Mouse (Mus musculus): ENCODE results near the gene C1d.

Gene C1d

DNA sequence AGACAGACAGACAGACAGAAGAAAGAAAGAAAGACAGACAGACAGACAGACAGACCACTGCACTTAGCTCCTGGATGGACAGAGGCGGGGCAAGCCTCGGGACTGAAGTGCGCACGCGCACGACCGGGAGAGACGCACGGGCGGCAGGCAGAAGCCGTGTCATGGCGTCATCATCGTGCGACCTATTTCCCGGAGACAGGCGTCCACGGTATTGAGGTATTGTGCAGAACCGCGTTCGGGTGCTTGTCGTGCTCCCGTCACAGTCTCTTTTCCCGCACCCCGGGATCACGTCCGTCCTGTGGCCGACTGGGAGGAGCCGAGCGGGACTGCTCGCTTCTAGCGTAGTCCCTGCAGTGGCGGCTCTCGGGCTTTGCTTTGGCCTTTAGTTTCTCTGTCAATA lies at the start of gene C1d:
Gene C1d, plus strand, starts transcription at position 137 of the 400 bp plus-strand sequence.
- in situ Hi-C loops (cut with MboI, MseI), result no loop called here

DNA sequence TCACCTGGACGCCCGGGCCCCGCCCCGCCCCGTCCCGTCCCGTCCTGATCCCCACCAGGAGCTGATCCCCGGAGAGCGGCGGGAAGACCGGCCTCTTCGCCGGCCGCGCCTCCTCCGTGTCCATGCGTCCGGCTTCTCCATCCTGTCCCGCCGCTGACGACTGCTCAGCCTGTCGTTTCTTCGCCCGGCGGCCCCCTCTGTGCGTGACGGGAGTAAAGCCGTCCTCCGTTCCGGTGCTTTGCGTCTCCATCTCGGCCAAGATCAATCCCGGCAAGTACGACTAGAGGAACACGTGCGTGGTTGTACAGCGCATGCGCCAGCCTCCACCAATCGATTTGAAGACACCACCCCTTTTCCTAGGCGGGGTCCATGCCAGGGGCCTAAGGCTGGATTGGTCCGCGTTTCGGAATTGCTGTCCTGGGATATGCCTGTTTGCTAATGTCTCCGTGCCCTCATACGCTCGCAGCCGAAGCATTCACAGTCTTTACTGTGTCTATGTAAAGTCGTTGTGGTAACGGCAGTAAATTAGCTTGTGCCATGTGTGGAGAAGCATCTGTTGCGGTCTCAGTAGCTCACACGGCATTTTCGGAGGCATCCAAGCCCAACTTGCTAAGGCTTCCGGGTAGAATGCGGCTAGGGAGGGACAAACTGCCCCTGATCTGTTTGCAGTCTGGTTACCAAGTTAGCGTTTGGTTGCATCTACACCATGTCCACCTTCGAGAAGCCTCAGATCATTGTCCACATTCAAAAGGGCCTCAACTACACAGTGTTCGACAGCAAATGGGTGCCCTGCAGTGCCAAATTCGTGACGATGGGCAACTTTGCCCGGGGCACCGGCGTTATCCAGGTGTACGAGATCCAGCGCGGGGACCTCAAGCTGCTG lies 45.9 kb upstream of the C1d start, which contains the start of gene Pno1:
Gene Pno1, minus strand, starts transcription at position 311 of the 883 bp plus-strand sequence.
- in situ Hi-C loops (cut with MboI, MseI), result loop anchor here (5.0 to 25.0 kb wide), 3 partner anchors 49 to 699 kb away; partner anchors contain the start of gene Sec61g

DNA sequence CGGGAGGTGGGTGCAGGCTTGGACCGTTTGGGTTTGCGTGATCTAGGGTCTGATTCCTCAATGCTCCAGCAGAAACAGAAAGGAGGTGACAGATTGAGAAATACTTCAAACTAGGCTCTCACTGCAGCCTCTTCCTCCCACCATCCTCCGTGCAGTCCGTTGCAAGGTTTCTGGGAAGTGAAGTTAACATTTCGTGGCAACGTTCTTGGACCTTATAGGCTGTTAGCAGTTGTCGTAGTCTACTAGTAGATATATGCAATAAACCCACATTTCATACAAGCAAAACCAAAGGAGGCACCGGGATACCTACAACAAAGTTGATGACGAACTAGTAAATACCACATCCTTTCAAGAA lies 45.3 kb upstream of the C1d start:
- in situ Hi-C loops (cut with MboI, MseI), result loop anchor here (5.0 to 25.0 kb wide), 3 partner anchors 50 to 700 kb away; partner anchors contain the start of gene Sec61g

DNA sequence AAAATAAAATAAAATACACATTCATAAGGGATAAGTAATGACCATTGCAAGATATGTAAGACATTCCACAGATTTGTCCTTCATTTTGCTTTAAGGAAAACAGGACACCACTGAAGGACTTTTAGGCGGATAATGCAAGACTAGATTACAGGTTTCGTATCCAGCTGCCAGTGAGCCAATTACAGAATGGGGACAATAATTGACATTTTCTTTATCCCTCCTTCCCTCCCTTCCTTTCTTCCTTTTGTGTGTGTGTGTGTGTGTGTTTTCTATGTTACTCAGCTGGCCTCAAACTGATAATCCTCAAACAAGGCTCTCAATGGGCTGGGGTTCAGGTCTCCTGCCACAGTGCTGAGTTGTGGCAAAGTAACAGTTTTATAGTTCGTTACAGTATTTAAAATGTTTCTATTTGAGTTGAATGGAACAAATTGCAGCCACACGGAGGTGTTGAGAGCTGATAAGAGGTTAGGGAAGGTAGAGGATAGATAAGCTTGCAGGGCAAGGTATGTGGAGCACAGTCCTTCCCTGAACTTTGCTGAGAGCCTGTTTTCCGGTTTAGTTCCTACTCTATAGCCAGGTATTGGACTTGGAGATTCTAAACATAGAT lies 44.4 kb upstream of the C1d start:
- in situ Hi-C loops (cut with MboI, MseI), result loop anchor here (5.0 to 25.0 kb wide), 3 partner anchors 51 to 701 kb away; partner anchors contain the start of gene Sec61g

DNA sequence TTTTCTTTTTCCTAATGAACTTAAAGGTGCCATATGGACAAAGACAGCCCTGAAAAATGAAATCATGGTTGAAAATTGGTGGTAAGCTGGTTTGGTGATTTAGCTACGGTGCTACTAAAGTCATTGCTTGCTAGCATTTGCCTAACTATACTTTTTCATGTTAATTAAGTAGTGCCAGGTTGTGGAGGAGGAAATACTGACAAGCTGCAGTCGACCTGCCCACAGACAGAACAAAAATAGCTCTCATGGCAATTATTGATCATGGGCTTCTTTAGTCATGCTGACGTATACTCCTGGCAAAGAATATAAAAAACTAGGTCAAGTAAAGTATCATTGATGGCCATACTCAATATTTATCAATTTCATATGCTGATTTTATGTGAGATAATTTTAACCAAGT lies 41.9 kb upstream of the C1d start:
- in situ Hi-C loops (cut with MboI, MseI), result loop anchor here (25.0 kb wide), 1 partner anchor 703 kb away; the partner anchor contains the start of gene Sec61g

DNA sequence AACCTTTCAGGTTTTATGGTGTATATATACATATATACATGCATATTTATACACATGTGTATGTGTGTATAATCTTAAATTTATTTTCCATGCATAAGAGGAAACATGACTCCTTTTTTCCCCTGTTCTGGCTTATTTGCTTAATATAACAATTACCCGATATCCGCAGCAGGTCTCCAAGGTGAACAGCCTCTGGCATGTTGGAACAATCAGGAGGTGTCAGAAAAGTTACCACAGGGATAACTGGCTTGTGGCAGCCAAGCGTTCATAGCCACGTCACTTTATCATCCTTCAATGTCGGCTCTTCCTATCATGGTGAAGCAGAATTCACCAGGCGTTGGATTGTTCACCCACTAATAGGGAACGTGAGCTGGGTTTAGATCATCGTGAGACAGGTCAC lies 36.3 kb upstream of the C1d start:
- in situ Hi-C loops (cut with MboI, MseI), result loop anchor here (25.0 kb wide), 1 partner anchor 709 kb away; the partner anchor contains the start of gene Sec61g

DNA sequence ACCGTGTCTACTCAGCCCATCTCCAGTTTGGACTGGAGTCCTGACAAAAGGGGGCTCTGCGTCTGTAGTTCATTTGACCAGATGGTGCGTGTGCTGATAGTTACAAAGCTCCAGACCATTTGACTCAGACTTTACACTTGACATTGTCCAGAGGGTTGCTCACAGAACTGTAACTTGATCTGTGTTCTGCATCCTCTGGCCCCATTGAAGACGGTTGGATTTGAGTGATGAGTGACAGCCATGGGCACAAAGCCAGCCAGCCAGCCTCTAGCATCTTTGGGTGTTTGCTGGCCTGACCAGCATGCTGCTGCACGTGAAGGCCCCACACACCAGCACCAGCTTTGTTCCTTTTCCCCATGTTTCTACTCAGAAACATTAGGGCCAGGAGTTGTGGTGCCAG lies 24.6 kb upstream of the C1d start:
- in situ Hi-C loops (cut with MboI, MseI), result loop anchor here (25.0 kb wide), 1 partner anchor 705 kb away; no protein-coding TSS in a partner anchor

DNA sequence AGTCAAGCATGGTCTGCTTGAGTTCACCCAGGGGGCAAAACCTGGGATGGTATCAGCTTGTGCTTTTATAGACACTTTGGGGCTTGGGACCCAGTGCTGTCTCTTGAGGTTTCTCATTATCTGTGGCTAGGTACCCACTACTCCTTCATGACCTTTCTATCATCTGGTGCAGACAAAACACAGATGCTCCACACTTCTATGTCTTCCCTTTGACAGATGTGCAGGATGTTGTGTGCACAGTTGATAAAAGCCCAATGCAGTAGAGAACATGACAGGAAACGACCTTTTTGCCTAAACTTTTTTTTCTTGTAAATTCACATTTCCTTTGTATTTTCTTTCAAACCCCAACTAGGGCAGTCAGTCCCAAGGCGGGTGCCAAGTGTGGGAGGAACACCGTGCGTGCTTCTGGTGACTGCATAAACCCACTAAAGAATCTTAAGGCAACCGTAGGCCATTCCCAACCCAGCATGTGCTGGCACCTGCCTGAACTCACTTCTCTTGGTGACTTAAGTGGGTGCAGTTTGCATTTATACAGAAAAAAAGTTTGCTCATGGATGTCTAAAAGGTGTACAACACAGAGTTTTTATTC lies 20.8 kb upstream of the C1d start:
- in situ Hi-C loops (cut with MboI, MseI), result loop anchor here (25.0 kb wide), 1 partner anchor 701 kb away; no protein-coding TSS in a partner anchor

DNA sequence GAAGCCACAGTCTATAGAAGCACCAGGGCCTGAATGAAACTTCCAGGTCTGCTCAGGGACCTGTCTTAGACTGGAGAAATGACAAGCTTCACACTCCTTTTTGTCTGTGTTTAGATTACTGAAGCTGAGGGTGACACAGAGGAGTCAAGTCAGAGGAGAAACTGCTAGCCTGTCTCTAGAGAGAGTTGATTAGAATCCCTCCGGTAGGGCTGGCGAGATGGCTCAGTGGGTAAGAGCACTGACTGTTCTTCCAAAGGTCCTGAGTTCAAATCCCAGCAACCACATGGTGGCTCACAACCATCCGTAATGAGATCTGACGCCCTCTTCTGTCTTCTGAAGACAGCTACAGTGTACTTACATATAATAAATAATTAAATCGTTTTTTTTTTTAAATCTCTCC lies 18.8 kb upstream of the C1d start:
- in situ Hi-C loops (cut with MboI, MseI), result loop anchor here (25.0 kb wide), 1 partner anchor 699 kb away; no protein-coding TSS in a partner anchor

DNA sequence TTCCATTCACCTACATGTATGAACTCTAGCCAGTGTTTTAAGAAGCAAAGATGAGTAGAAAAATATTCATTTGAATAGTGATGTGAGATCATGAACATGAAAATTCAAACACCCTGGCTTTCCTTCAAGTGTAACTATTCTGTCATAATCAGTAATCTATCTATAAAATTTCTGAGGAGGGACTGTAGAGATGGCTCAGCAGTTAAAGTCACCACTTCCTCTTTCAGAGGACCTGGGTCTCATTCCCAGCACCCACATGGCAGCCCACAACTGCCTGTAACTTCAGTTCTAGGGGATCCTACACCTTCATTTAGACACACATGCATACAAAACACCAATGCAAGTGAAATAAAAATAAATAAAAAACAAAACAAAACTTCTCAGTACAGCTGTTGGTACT lies 8.7 kb upstream of the C1d start:
- in situ Hi-C loops (cut with MboI, MseI), result loop anchor here (25.0 kb wide), 1 partner anchor 689 kb away; no protein-coding TSS in a partner anchor

DNA sequence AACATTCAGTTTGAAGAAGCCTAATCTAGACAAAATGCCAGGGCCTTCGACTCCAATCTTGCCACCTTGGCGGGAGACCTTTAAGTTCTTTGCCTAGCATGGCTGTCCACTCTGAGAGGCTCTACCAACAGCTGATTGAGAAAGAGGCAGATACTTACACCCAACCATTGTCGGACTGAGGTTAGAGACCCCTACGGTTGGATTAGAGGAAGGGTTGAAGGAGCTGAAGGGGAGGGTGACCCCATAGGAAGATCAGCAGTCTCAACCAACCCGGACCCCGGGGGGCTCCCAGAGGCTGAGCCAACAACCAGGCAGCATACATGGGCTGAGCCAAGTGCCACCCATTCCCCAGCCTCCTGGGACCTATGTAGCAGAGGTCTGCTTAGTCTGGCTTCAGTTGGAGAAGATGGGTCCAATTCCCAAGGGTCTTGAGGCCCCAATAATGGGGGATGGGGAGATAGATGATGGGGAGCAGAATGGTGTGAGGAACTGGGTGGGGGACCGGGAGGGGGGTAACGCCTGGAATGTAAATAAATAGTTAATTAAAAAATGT lies 490 bp upstream of the C1d start:
- in situ Hi-C loops (cut with MboI, MseI), result no loop called here

DNA sequence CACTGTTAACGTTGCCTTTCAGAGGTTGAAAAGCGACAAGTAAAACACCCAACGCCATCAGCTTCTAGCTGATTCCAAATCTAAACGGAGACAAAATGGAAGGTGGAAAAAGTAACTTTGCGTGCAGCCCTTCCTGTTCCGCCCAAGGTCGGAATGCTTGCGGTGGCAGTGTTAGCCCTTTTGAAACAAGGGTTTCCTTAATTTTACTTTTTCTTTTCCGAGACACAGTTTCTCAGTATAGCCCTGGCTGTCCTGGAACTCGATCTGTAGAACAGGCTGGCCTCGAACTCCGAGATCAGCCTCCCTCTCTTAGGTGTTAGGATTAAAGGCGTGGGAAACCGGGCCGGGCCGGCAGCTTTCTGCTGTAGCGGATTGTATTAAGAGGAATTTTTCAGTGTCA lies 482 bp downstream of the C1d start:
- in situ Hi-C loops (cut with MboI, MseI), result no loop called here

DNA sequence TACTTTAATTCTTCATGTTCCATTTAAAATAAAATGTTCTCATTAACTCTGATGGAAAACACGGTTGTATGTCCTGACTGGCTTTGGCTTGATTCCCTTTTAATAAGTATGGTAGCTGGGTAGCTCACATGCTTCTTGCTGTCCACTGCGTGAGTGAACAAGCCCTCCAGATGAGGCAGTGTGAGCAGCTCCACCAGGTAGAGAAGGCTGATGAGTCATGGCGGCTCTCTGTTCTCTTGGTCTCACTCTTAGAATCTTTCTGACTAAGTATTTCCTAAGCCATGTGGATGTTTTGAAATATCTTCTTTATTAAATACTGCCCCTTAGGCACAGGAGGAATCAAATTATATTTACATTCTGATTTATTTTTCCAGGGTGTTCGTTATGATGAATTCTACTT lies 9.8 kb downstream of the C1d start:
- in situ Hi-C loops (cut with MboI, MseI), result loop anchor here (10.0 kb wide), 1 partner anchor 732 kb away; no protein-coding TSS in a partner anchor

DNA sequence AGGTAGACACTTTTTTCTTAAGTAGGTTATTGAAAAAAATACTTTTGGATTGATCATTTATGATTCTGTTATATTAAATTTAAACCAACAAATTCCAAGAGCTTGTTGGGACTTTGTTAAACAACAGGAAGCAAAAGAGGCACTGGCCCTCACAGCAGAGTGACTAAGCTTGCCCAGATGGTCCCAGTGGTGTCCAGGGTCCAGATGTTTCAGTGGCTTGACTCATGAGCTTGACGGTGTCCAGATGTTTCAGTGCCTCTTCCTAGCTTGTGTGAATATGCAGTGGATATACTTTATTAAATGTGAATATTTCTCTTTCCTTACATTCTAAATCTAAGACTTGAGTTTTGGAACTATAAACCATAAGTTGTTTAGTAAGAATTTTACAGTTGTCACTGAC lies 11.4 kb downstream of the C1d start:
- in situ Hi-C loops (cut with MboI, MseI), result loop anchor here (10.0 kb wide), 1 partner anchor 734 kb away; no protein-coding TSS in a partner anchor

DNA sequence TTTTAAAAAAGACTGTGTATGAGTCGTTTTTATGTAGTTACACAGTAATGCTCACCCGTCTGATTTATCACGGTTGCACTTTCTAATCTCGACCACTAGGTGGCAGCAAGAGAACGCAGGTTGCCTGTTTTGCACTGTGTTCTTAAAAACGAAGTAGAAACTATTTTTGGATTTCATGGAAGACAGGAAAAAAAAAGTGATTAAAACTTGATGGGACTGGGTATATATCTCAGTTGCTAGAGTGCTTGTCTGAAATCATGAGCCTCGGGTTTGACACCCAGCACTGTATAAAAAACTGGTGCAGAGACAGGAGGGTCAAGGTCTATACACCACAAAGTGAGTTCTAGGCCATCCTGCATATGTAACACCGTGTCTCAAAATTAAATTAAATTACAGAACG lies 22.6 kb downstream of the C1d start:
- in situ Hi-C loops (cut with MboI, MseI), result no loop called here

DNA sequence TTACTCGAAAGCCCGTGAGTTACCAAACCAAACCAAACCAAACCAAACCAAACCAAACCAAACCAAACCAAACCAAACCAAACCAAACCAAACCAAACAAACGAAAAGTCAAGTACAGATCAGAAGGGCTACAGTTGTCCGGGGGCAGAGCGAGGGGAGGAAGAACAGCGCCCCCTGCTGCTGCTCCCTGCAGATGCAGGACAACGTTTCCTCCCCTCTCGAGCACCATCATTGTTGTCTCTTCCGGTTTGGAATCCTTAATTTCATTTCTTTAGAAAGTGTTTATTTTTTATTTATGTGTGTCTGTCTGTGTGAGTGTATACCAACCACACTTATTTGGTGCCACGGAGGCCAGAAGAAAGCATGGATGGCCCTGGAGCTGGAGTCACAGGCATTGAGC lies 26.7 kb downstream of the C1d start:
- in situ Hi-C loops (cut with MboI, MseI), result no loop called here

DNA sequence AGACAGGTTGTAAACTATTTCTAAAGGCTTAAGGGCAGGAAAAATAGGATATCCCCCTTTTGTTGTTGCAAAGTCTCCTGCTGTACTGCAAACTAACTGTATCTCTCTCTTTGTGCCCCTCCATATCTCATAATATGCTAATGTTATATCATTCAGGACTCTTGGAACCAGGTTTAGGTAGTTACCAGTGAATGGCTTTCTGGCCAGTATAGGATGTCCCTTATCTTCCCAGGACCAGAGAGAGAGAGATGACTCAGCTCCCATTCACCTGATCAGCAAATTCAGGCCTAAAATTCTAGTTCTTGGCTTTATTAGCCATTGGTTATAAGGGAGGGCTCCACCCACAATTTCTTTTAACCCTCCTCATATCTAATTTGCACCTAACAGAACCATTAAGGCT lies 31.5 kb downstream of the C1d start:
- in situ Hi-C loops (cut with MboI, MseI), result no loop called here

DNA sequence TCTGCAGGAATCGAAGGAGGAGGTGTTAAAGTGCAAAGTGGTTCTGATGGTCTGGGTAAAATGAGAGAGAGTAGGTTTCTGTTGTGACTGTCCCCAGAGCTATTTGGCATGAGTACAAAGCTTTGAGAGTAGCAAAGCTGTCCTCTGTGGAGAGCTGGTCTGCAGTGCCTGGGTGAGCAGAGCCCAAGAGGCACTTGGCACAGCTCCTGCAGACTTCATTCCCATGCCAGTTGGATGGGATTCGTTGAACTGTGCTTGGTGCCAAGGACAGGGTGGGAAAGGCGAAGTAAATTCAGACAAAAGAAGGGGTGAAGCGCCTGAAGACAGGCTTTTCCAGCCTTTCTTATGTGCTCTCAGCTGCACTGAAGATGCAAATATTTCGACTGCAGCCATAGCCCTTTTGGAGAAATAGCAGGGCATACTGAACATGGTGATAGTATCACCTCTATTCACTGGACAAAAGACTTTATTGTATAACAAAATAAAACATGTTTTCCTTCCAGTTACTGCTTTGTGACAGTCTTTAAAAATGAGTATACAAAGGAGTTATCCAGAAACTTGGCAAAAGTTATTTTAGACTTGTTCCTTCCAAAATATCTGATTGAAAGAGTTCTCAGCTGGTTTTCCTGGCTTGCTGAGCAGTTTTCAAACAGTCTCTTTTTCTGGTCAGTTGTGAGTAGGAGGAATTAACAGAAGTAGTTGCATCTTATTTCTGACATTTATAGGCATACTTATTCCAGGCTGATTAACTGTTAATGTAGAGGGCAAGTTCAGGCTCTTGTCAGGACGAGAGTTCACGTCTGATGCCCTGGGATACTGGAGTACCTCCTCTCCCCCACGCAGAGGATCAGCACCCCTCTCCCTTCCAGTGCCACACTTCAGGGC lies 48.9 kb downstream of the C1d start:
- in situ Hi-C loops (cut with MboI, MseI), result no loop called here

DNA sequence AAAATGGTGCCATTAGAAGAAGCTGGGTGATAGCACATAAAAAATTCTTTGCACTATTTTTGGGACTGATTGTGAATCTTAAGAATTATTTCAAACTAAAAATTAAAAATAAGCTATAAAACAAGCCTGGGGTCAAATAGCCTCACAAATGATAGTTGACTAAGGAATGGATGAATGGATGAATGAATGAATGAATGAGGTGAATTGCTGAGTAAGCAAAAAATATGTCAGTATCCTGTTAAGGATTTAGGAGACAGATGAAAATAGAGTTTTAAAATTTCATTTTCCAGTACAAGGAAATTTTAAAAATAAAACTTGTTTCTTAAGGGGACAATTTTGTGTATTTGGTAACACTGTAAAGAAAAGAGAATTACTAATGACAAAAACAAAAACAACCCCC lies 50.1 kb downstream of the C1d start:
- in situ Hi-C loops (cut with MboI, MseI), result no loop called here
